Mouse (Mus musculus): ENCODE measurements around the gene C130026I21Rik. TPM values are rescaled to one million over a fixed set of nuclear protein-coding genes. Genes with fewer than 3 reads are reported as not detected.
"Not testable (repeated sequence)": the region's sequence is repeated elsewhere in the genome, so short reads cannot be mapped to it uniquely, and the experiment has no call there.

The C130026I21Rik gene
- total RNA-seq, 2 experiments from 2014 or later, result 0.34 to 0.54 TPM

DNA sequence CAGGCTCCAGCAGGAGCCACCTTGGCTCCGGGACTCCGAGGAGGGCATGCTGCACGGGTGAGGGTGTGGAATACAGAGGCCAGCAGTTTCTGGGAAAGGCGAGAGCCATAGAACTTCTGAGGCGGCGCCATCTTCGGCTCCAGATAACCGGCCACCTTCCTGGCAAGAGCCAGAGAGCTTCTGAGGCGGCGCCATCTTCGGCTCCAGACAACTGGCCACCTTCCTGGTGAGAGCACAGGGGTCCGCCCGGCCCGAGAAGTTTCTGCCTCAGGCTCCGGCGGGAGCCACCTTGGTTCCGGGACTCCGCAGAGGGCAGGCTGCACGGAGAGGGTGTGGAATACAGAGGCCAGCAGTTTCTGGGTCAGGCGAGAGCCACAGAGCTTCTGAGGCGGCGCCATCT, 136.7 kb downstream of the C130026I21Rik start:
- not testable (repeated sequence) for DNase-seq (ENCODE audit: low spot score in 2 of 2)

DNA sequence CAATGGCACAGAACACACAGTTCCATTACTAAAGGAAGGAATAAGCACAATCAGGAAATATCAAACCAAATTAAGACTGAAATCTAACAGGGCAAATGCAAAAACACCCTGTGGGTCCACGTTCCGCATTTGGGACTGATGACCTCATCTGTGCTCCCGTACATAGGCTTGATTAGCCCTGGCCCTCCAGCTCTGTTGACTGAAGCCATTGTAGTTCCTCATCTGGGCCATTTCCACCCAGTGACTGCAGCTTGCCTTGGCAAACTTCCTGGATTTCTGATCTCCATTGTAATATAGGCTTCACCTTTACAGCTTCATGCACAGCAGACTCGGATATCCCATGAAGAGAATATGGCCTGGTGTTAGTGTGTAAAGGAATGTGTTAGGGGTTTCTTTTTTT, 148.5 kb downstream of the C130026I21Rik start:
- not testable (repeated sequence) for DNase-seq (ENCODE audit: low spot score in 2 of 2)

DNA sequence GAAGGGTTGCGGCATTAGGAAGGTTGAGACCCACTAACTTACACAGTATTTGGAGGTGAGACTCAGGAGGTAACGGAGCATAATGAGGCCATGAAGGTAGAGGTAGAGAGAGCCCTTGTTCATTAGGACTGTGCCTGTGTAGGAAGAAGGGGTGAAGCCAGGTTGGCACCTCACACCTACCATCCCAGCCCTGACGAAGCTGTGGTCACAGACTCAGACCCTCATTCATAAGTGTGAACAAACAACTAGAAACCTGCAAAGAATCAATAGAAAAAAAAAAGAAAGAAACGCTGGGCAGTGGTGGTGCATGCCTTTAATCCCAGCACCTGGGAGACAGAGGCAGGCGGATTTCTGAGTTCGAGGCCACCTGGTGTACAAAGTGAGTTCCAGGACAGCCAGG, 152.0 kb downstream of the C130026I21Rik start:
- DNase-seq (ENCODE audit: low spot score in 2 of 2), result not testable (repeated sequence)

DNA sequence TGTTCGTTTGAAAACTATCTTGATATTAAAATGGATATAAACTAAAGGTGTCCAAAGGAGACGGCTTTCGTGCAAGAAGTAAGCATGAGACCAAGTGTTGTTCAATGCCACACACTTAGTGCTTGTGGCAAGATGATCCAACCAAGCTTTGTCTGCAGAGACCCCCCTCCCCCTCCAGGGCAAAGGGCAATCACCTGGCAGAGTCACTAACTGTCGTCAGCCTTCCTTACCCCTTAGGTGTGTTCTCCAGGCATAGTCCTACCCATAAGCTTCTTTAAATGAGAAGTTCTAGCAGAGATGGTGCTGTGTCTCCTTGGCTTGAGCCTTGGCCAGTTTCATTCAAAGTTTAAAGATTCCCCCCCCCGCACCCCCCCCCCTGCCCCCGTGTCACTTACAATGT, 152.8 kb downstream of the C130026I21Rik start:
- not testable (repeated sequence) for DNase-seq (ENCODE audit: low spot score in 2 of 2)

DNA sequence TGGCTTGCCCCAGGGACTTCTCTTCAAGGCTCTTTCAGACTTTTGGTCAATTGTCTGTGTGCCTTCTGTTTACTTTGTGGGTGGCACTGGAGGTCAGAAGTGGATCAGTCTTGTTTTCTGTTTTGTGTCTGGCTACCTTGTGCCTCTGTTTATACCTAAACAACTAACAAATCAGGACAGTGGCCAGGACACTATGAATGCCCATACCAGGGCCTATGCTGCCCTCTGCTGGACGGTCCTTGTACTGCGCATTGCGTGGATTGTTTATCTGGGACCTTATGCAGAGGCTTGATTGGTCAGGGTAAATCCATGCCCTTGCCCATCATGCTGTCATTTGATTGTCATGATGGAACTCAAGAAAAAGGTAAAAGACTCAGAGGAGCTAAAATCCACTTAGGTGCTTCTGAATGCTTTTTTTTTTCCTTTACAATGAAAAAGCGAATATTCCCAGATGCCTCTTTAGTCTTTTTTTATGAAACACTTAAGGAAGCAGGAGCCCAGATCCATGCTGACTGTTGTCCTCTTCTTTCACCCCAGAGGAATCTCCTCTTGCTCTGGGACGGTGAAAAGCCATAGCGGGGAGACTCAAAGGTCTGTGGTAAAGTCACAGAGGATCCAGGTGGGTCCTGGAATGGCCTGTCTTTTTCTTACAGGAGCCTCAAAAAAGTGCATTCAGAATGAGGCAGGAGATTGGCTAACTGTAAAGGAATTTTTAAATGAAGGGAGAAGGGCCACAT, 155.5 kb downstream of the C130026I21Rik start:
- not testable (repeated sequence) for DNase-seq (ENCODE audit: low spot score in 2 of 2)

DNA sequence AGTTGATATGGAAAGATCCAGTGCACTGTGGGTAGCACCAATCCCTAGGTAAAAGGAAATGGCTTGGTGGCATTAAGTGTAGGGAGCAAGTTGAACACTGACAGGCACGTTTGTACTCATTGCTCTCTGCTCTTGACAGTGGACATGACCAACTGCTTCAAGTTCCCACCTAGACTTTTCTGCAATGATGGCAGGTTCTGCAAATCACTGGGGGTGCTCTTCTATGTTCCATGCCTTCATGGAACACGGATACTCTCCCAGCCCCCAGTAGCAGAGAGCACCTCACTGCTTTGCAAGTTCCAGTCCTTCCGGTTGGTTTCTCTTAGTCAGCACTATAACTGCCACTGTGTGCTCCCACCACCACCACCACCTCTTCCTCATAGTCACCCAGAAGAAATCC, 156.3 kb downstream of the C130026I21Rik start:
- not testable (repeated sequence) for DNase-seq (ENCODE audit: low spot score in 2 of 2)

DNA sequence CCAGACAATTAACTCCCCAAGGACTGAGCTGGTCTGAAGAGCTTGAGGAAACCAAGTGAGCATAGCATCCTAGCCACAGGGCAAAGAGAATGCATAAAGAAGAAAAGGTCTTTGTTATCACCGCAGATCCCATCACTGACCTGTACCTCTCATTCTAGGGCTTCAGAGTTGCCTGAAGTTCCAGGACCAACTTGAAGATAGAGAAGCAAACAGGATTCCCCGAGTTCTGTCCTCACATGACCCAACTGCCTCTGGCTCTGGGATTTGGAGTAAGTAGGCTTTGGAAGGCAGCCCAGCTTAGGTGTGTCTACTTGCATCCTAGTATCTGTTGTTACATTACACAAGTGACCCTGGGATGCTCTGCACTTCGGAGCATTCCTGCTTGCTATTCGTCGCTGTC, 157.5 kb downstream of the C130026I21Rik start:
- DNase-seq (ENCODE audit: low spot score in 2 of 2), result not testable (repeated sequence)

DNA sequence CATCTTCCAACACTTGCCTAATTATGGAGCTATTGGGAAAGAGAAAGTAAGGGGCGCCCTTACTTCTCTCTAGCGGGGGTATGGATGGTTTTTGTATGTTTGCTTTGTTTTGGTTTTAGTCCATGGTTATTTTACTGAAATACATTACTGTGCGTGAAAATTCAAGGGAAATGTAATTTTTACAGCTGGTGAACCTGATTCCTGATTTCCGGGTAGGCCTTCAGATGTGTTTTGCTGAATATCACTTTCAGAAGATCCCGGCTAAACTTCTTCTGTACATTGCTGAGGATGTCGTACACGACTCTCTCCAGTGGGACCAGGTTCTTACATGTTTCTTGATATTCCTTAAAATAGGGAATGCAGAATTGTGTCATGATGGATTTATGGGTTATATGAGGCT, 158.1 kb downstream of the C130026I21Rik start:
- DNase-seq (ENCODE audit: low spot score in 2 of 2), result not testable (repeated sequence)

DNA sequence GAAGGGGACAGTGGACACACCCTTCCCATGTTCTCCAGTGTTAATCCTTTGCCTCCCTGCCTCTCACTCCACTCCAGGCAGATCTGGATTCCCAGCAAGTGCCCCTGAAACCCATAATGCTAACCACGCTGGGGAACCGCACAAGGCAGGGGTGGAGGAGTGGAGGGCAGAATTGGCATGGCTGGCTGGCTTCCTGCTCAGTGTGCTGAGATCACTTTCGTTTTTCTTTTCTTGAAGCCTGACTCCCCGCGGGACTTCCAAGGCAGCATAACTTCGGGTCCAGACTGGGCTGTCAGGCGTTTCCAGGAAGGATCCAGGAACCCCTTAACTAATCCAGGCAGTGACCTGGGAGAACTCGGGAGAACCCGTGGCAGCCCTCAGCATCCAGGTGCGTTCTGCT, 158.8 kb downstream of the C130026I21Rik start:
- peak in 1 of 2 experiments; percentile 47 for DNase-seq (ENCODE audit: low spot score in 2 of 2)

DNA sequence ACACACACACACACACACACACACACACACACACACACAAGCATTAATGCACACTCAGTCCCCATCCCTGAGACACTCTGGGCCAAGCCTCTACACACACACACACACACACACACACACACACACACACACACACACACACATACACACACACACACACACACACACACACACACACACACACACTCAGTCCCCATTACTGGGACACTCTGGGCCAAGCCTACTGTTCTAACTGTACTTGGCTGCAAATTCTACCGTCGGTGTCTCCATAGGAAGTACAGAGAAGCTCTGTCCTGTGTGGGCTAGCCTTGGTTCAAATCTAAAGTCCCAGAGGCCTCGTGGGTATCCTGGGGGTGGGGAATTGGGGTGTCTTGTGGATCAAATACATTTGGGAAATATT, 159.5 kb downstream of the C130026I21Rik start:
- DNase-seq (ENCODE audit: low spot score in 2 of 2), result not testable (repeated sequence)

DNA sequence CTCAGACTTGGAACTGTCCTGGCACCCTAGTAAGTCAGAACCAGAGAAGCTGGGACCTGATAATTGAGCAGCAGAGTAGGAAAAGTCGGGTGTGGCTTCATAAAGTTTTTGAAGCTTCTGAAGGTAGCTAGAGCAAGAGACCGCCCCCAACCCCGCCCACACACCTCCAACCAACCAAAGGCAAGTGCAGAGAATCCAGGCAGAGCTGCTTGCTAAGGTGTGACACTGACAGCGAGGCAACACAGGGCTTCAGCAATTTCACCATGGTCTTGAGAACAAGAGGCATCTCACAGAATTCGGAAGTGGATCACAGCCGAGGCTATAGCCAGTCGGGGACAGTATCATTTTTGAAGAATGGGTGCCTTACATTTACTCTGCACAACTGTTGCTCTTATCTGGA, 160.6 kb downstream of the C130026I21Rik start, which contains the start of gene A530032D15Rik:
Gene A530032D15Rik (minus strand): TSS at position 101 of the 400 bp plus-strand sequence.
- DNase-seq (ENCODE audit: low spot score in 2 of 2), result not testable (repeated sequence)

DNA sequence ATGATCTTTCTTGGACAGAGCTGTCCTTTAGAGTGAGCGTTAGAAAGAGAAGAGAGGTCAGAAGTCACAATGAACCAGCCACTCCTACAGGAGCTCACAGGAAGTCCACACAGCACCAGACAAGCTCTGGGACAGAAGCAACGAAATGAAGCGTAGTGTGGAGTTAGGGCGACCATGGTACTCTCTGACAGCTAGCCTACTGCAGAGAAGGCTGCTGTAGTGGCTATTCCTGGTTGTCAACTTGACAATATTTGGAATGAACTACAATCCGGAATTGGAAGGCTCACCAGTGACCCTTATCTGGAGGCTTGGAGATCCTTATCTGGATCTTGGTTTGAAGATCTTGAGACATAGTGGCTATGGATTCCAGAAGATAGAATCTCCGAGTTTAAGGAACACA, 164.4 kb downstream of the C130026I21Rik start:
- not testable (repeated sequence) for DNase-seq (ENCODE audit: low spot score in 2 of 2)

DNA sequence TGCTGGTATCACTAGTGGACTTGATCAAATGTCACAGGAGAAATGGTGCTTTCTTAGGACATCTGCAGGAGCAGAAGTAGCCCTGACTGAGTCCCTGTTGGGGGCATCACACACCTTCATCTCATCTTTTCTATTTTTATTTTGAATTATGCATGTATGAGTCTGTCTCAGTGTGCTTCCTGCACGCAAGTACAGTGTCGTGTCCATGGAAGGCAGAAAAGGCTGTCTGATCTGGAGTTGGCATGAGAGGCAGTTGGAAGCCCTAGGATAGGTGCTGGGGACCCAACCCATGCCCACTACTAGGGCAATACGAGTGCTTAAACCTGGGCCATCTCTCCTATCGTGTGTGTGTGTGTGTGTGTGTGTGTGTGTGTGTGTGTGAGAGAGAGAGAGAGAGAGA, 165.0 kb downstream of the C130026I21Rik start:
- not testable (repeated sequence) for DNase-seq (ENCODE audit: low spot score in 2 of 2)

DNA sequence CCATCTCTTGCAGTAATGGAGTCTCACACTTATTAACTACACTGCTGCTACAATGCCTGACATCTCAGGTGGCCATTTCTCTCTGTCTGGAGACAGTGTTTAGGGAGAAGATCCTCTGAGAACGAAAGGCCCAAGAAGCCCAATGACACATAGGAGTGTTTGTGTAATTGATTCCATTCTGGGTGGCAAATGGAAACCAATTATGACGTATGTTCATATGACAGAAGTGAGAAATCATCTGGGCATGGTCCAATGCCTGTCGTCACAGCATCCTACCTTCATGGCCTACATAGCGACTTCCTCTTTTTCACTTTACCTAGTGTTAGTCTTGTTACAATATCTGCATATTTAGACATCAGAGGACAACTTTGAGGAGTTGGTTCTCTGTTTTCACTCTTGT, 168.6 kb downstream of the C130026I21Rik start:
- DNase-seq (ENCODE audit: low spot score in 2 of 2), result not testable (repeated sequence)

DNA sequence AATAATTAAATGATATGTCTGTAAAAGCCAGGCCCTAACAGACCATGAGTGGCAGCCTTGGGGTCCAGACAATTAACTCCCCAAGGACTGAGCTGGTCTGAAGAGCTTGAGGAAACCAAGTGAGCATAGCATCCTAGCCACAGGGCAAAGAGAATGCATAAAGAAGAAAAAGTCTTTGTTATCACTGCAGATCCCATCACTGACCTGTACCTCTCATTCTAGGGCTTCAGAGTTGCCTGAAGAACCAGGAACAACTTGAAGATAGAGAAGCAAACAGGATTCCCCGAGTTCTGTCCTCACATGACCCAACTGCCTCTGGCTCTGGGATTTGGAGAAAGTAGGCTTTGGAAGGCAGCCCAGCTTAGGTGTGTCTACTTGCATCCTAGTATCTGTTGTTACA, 170.5 kb downstream of the C130026I21Rik start, which contains the start of gene Gm10553:
Gene Gm10553 (plus strand): TSS at position 301 of the 400 bp plus-strand sequence.
- DNase-seq (ENCODE audit: low spot score in 2 of 2), result not testable (repeated sequence)

DNA sequence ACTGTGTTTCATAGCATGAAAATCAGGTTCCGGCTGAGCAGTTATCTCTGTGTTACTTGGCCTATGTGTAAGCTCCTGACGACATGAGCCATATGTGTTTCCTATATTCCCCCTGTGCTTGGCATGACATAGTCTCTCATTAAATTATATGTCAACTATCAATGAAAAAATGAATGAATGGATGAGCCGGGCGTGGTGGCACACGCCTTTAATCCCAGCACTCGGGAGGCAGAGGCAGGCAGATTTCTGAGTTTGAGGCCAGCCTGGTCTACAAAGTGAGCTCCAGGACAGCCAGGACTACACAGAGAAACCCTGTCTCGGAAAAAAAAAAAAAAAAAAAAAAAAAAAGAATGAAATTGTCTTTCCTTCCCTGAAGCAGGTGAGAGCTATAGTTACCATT, 171.3 kb downstream of the C130026I21Rik start:
- DNase-seq (ENCODE audit: low spot score in 2 of 2), result not testable (repeated sequence)

DNA sequence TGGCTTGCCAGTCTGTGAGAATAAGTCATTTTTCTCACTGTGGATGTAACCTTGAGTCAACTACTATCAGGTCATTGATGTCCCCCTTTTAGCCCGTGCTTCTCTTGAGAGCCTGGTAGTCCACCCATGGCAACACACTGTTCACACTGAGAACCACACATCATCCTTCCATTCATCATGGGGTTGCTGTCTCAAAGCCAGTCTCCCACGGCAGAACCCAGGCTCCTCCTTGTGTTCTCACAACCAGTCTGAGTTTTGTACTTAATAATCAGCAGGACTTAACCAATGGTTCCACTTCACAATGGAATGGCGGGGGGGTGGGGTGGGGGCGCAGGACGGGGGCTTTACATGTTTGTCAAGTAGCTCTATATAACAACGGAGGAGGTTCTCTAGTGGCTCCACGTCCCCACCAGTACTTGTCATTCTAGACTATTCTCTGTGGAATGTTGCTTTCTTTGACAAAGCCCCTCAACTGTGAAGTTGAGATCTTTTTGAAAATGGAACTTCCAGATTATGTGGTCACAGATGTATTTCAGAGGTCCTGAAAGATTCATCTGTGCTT, 177.3 kb downstream of the C130026I21Rik start:
- not testable (repeated sequence) for DNase-seq (ENCODE audit: low spot score in 2 of 2)

DNA sequence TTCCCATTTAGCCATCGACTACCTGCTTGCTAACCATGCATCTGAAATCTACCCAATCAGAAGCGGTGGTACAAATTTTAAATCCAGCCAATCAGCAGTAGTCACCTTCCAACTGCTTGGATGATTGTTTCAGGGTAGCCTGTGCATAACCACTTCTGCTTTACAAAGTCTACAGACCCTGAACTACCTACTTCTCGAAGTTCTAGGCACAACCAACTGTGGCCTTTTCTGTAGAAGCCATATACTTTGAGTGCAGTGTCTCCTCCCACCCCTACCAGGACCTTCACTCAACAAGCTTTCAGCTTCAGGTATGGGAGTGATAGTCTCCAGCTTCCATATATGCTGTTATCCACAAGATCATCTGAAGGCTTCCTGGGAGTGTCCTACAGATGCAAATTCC, 178.2 kb downstream of the C130026I21Rik start:
- not testable (repeated sequence) for DNase-seq (ENCODE audit: low spot score in 2 of 2)

DNA sequence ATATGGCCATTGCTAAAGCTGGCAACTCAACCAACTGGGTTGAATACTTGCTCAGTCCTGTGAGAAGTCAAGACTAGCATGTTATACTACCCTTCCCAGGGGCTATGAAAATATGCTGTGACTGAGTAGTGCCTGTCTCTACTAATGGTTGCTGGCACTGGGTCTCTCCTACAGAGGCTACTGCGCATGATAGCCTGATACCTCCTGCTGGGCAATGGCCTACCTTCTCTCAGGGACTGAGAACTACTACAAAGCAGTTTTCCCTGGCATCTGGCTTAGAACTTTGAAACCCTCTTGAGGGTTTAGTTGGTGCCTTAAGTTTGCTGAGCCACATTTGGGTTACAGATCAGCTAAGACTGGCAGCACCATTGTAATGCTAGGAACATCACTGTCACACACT, 184.2 kb downstream of the C130026I21Rik start:
- DNase-seq (ENCODE audit: low spot score in 2 of 2), result not testable (repeated sequence)

DNA sequence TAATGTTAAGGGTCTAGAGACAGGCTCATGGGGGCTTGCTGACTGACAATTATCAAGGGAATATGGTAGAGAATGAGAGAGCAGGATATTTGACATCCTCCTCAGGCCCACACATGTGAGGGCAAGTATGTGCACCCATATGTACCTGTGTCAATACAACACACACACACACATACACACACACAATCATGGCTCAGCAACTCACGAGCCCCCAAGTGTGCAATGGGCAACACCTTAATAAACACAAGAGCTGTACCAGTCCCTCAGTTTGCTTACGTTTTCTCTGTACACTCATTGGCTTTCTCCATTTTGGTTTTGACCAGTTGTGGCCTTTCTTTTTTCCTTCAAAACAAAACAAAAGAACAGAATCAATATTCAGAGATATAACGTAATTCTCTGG, 185.6 kb downstream of the C130026I21Rik start:
- DNase-seq (ENCODE audit: low spot score in 2 of 2), result not testable (repeated sequence)

DNA sequence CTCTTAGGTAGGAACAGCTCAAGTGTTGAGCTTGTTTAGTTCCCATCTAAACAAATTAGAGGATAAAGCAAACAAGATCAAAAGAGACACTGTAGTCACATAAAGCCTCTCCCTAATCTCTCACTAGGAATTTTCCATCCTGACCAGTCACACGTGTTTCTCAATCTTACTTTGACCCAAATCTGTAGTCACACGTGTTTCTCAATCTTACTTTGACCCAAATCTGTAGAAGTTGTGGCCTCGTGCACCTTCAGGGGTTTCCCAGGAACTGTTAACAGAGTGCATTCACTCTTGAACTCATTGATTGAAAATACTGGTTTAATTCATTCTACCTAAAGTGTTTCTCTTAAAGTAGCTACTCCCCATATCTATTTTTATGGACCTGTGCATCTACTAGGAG, 197.3 kb downstream of the C130026I21Rik start:
- DNase-seq (ENCODE audit: low spot score in 2 of 2), result not testable (repeated sequence)

DNA sequence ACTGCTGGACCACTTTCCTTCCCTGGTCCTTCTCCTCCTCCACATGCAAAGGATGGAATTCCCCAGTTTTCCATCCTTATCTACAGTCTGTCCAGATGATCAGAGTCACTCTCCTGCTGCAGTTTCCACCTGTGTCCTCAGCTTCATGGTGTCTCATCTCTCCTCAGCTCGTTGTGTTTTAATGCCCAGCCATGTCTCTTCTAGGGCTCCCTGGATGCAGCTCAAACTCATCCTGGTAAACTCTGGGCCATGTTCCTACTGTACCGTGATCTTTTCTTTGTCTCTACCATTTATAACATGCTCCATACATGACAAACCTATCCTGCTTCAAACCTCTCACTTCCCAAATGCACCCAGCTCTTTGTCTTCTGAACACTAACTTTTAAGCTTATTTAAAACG, 198.7 kb downstream of the C130026I21Rik start:
- DNase-seq (ENCODE audit: low spot score in 2 of 2), result not testable (repeated sequence)
